12 mouse cellular contexts compared by ENCODE assay signal in the genomic region with DNA sequence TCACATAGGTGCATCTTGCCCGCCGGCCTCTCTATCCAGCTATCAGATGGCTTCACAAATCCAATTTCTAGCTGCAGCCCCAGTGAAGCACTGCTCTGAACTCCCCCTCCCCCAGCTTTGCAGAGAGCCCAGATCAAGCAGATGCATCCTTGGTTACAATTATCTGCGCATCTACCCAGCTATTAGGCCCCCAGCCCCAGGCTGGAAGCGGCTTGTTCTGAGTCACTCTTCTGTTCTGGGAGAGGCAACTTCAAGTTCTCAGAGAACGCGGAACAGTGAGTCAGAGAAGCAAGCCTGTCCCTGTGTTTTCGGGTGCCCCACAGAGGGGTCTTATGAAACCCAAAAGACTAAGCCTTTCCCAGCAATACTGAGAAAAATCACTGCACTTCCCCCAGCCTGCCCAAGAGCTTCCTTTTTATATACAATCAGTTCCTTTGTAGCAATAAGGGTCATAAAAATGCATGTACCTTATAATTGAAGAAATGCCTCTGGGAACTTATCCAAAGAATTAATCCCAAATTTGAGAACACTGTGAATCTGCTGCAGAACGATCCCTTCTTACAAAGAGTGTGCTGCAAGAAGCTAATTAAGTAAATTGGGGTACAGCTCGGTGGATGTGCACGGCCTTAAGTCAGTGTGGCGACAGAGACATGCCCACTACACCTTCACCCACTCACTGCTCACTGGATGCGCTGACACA.
DNase-seq lines count a peak whose midpoint lies in the region; ATAC-seq and TF ChIP-seq lines count a peak whose summit lies in the region.
"Had no signal": no experiment of that assay in that cellular context is flagged by ENCODE, and none has a peak within 500 bp of the region (broad histone marks: within the 10 kb centered on the region; RNA-seq: fewer than 3 reads in every experiment).

No protein-coding gene starts in this region.

- TF ChIP-seq CTCF in layer of hippocampus, adult 2 months (conservative IDR thresholded peaks at IDR 0.05), result no peak

- ATAC-seq in frontal cortex, adult (ENCODE audit: low TSS enrichment), result peak; percentile 47; the same call in 1 of the 2 replicates
- peak; percentile 20 for ATAC-seq in CD4-positive, CD25-positive, alpha-beta regulatory T cell, adult 4 months
- ATAC-seq in embryonic facial prominence, embryonic 13.5 days (ENCODE audit: insufficient number of reproducible peaks, insufficient read depth, low FRiP score, low TSS enrichment, low read depth), result no peak
- ATAC-seq: activated CD4-positive, CD25-positive, alpha-beta regulatory T cell, adult 4 months had no signal

- whole genome bisulfite sequencing in embryonic facial prominence, embryonic 13.5 days, result 33% methylated on average over 12 of the region's 12 CpGs

- H3K9ac ChIP-seq in embryonic facial prominence, embryonic 13.5 days, result no peak overlapping the region; the same call in 1 of the 2 replicates
- H3K9ac ChIP-seq: liver, embryonic 15.5 days had no signal

- peak overlapping the region; percentile 29; the same call in 1 of the 2 replicates for H3K27ac ChIP-seq in embryonic facial prominence, embryonic 13.5 days
- H3K27ac ChIP-seq in layer of hippocampus, adult 2 months, result peak overlapping the region; percentile 76
- H3K27ac ChIP-seq: liver, embryonic 15.5 days had no signal

- H3K27me3 ChIP-seq in embryonic facial prominence, embryonic 13.5 days, result 0 out of 2 replicates have a peak, but pooled peaks cover 3% of the 10 kb centered on the region

- peak overlapping the region; percentile 35 for H3K4me2 ChIP-seq in embryonic facial prominence, embryonic 13.5 days
- H3K4me2 ChIP-seq: liver, embryonic 15.5 days had no signal

- H3K36me3 ChIP-seq in embryonic facial prominence, embryonic 13.5 days, result no peaks in the 10 kb centered on the region
- H3K36me3 ChIP-seq: liver, embryonic 15.5 days had no signal

- H3K4me1 ChIP-seq in embryonic facial prominence, embryonic 13.5 days, result peaks cover 17% of the 10 kb centered on the region

- no peak for DNase-seq in frontal cortex, postnatal 14 days (ENCODE audit: low spot score in 2 of 2)
- peak in 1 of 2 experiments; percentile 34 for DNase-seq in layer of hippocampus, adult 2 months (ENCODE audit: low spot score in 2 of 2)
- DNase-seq in kidney, postnatal 4 days, result no peak
- no peak for DNase-seq in spleen, postnatal 4 days (ENCODE audit: low spot score in 2 of 2)
- DNase-seq in heart, adult 18-20 months, result no peak
- DNase-seq: cerebellum, postnatal 14 days; thymus, postnatal 14 days had no signal

- no peaks in the 10 kb centered on the region for H3K9me3 ChIP-seq in embryonic facial prominence, embryonic 13.5 days
- H3K9me3 ChIP-seq: liver, embryonic 15.5 days had no signal

- H3K4me3 ChIP-seq in embryonic facial prominence, embryonic 13.5 days, result no peak overlapping the region
- H3K4me3 ChIP-seq in layer of hippocampus, adult 2 months, result no peak overlapping the region
- H3K4me3 ChIP-seq: liver, embryonic 15.5 days had no signal
